In genomic region chr3:89857353-89857752, GRCm38 (mm10) we compare ENCODE assay signal across 13 mouse cellular contexts. TPM values are rescaled to one million over a fixed set of nuclear protein-coding genes. Genes with fewer than 3 reads are reported as not detected.
DNase-seq lines count a peak whose midpoint lies in the region; ATAC-seq and TF ChIP-seq lines count a peak whose summit lies in the region.
"Had no signal": no experiment of that assay in that cellular context is flagged by ENCODE, and none has a peak within 500 bp of the region (broad histone marks: within the 10 kb centered on the region; RNA-seq: fewer than 3 reads in every experiment).

No protein-coding gene starts in this region.

- in situ Hi-C loops in Patski (cut with MboI; ENCODE audit: low pct_unique_long_range_greater_than_20kb) = loop anchor here (5.0 kb wide), 1 partner anchor 145 kb away; no protein-coding TSS in a partner anchor

- H3K4me3 ChIP-seq in lung, adult 2 months (replicated peaks; ENCODE audit: extremely low read depth, low read depth, low read length) = no peak overlapping the region
- H3K4me3 ChIP-seq: erythroblast, embryonic 14.5 days; limb, embryonic 13.5 days had no signal

- ATAC-seq in Patski = no peak

- H3K4me1 ChIP-seq in lung, adult 2 months (ENCODE audit: control insufficient read depth, insufficient read depth, low read length) = peaks cover 24% of the 10 kb centered on the region

- TF ChIP-seq POLR2A in lung, adult 2 months (IDR thresholded peaks at IDR 0.05; ENCODE audit: borderline replicate concordance, extremely low read depth, low read depth, low read length) = no peak

- intact Hi-C loops in gastrocnemius, postnatal 14 days (cut with DNase I; ENCODE audit: low total_unique reads) = loop anchor here (5.0 to 10.0 kb wide), 2 partner anchors 40 to 143 kb away; partner anchors contain the start of gene Adar

- POLR2A ChIA-PET in Patski (lab: Charles Lee) = interaction anchor here (0.8 to 1.1 kb wide), 2 partner anchors 72 to 85 kb away, joined by 3 read pairs; no protein-coding TSS in a partner anchor

- WGBS in lung, adult 2 months = 85% methylated on average over 3 of the region's 3 CpGs

- peak; percentile 40 for TF ChIP-seq CTCF in lung, adult 2 months (IDR thresholded peaks at IDR 0.05; ENCODE audit: insufficient read depth, low read length)
- TF ChIP-seq CTCF in Patski (IDR thresholded peaks at IDR 0.05) = peak; percentile 74

- peak; percentile 35 to 58 for DNase-seq in cerebellum, postnatal 10 days
- no peak for DNase-seq in cerebellum, adult 9-11 months
- DNase-seq in lung, adult 2 months = no peak
- DNase-seq in lung, postnatal 4 days = no peak
- DNase-seq in Patski (ENCODE audit: low read depth, low spot score) = no peak
- DNase-seq in naive thymus-derived CD4-positive, alpha-beta T cell, adult 2 months (ENCODE audit: low read depth) = peak; percentile 65
- DNase-seq in urinary bladder, adult 2 months (ENCODE audit: low spot score) = no peak
- DNase-seq in gastrocnemius, postnatal 14 days = no peak
- DNase-seq: cerebellum, adult 11 months; heart, adult 11 months; kidney, adult 11 months had no signal

- CTCF ChIA-PET in Patski (lab: Charles Lee) = interaction anchor here (0.7 to 4.9 kb wide), 15 partner anchors 10 to 279 kb away, joined by 3 to 55 read pairs (median 4); no protein-coding TSS in a partner anchor

- peaks cover 11% of the 10 kb centered on the region for H3K27me3 ChIP-seq in Patski
- H3K27me3 ChIP-seq: limb, embryonic 13.5 days had no signal

RNA-seq across cellular contexts. Expression of gene She, which starts 26.2 kb away (rescaled TPM):
- 15.1 and 16.3 TPM in 2 replicates for polyA plus RNA-seq in lung, adult 2 months (2012; rRNA removed)
- polyA plus RNA-seq in Patski (2021) = 0.03 TPM
- polyA plus RNA-seq in urinary bladder, adult 2 months (2012; rRNA removed) = 3.4 and 5.3 TPM in 2 replicates
- 1 to 10 TPM; 7.9 to 8.0 TPM for total RNA-seq in gastrocnemius, postnatal 14 days (2021)
- polyA plus RNA-seq: erythroblast, embryonic 14.5 days had no signal

RNA-seq across cellular contexts. Expression of gene Il6ra, which starts 55.6 kb away (rescaled TPM):
- polyA plus RNA-seq in lung, adult 2 months (2012; rRNA removed) = 19.8 and 22.6 TPM in 2 replicates
- 2.6 TPM for polyA plus RNA-seq in Patski (2021)
- polyA plus RNA-seq in urinary bladder, adult 2 months (2012; rRNA removed) = 5.3 and 7.9 TPM in 2 replicates
- 1 to 10 TPM; 2.4 to 8.7 TPM for total RNA-seq in gastrocnemius, postnatal 14 days (2021)

Comparison
In these comparisons a context has a peak if more than half of its experiments do, and no peak if none do; other contexts are left out.
1. DNase-seq: peak in cerebellum, postnatal 10 days (2 of 2) and naive thymus-derived CD4-positive, alpha-beta T cell, adult 2 months (single experiment); none in cerebellum, adult 9-11 months (single experiment), lung, adult 2 months (single experiment), lung, postnatal 4 days (0 of 2), Patski (single experiment), urinary bladder, adult 2 months (single experiment) and gastrocnemius, postnatal 14 days (single experiment).